Mouse (Mus musculus) CH12.LX (cell line): ENCODE measurements around the gene Pigf. TPM values are rescaled to one million over a fixed set of nuclear protein-coding genes. Genes with fewer than 3 reads are reported as not detected.

ENCODE experiments used
- DNase-seq: peaks from one replicate; pipeline ENCODE4 v3.0.0-alpha.2; 2013; ENCODE audit errors: extremely low read depth
- H3K27ac ChIP-seq: 2 replicates; pipeline ENCODE4 v1.5.1; 2012; ENCODE audit warnings: low read depth, mild to moderate bottlenecking, control low read depth, moderate library complexity; ENCODE audit not compliant: insufficient read depth
- H3K27me3 ChIP-seq: replicated peaks from 2 replicates; pipeline ENCODE3; 2012; ENCODE audit warnings: inconsistent platforms
- H3K36me3 ChIP-seq, 2 experiments: replicated peaks in 1 of 2; 2 replicates each; pipeline versions ENCODE3 to v1.6.1; 2012; ENCODE audit warnings: inconsistent platforms in 1 of 2, low read length in 1 of 2, mild to moderate bottlenecking in 1 of 2, mixed read lengths in 1 of 2, moderate library complexity in 1 of 2; ENCODE audit not compliant: control insufficient read depth in 1 of 2, insufficient read depth in 1 of 2
- H3K4me1 ChIP-seq, 2 experiments: 2 replicates each; pipeline ENCODE4 v1.6.1; 2012; ENCODE audit warnings: inconsistent platforms in 1 of 2, moderate library complexity in 1 of 2; ENCODE audit not compliant: insufficient read depth in 2 of 2, control insufficient read depth in 1 of 2
- H3K4me2 ChIP-seq: 2 replicates; pipeline ENCODE4 v1.6.1; 2012; ENCODE audit warnings: low read depth, mild to moderate bottlenecking, control low read depth; ENCODE audit not compliant: poor library complexity, insufficient read depth, severe bottlenecking
- H3K4me3 ChIP-seq, 3 experiments: fragments of 150-350 bp in 1 of 3; sonication (generic) in 1 of 3; replicated peaks in 1 of 3; 2 replicates each; pipeline versions ENCODE3 to v1.5.1; 2011 to 2012; ENCODE audit warnings: low read depth in 2 of 3, low read length in 2 of 3, mild to moderate bottlenecking in 2 of 3, moderate library complexity in 2 of 3, control low read depth in 1 of 3, improper control_type of control experiment in 1 of 3, inconsistent platforms in 1 of 3, mixed read lengths in 1 of 3; ENCODE audit not compliant: poor library complexity in 1 of 3
- H3K79me2 ChIP-seq: replicated peaks from 2 replicates; pipeline ENCODE4 v1.6.1; 2012; ENCODE audit warnings: mild to moderate bottlenecking, moderate library complexity; ENCODE audit not compliant: control insufficient read depth, poor library complexity, insufficient read depth, severe bottlenecking; ENCODE audit errors: extremely low read depth
- H3K9ac ChIP-seq: 2 replicates; pipeline ENCODE4 v1.6.1; 2012; ENCODE audit warnings: low read depth, mild to moderate bottlenecking, control low read depth, moderate library complexity; ENCODE audit not compliant: insufficient read depth
- H3K9me3 ChIP-seq: replicated peaks from 2 replicates; pipeline ENCODE3; 2012; ENCODE audit warnings: low read length, inconsistent platforms, mixed read lengths
- BHLHE40 ChIP-seq: IDR thresholded peaks from 2 replicates; pipeline ENCODE4 v1.6.1; 2011; ENCODE audit warnings: mild to moderate bottlenecking, low read depth, low read length, improper control_type of control experiment
- CHD1 ChIP-seq: IDR thresholded peaks from 2 replicates; pipeline ENCODE4 v1.6.1; 2012; ENCODE audit warnings: low read depth, low read length, improper control_type of control experiment, inconsistent platforms
- EP300 ChIP-seq: IDR thresholded peaks from 2 replicates; pipeline ENCODE4 v1.6.1; 2011; ENCODE audit warnings: low read length, improper control_type of control experiment
- GABPA ChIP-seq: IDR thresholded peaks from 2 replicates; pipeline ENCODE4 v1.6.1; 2012; ENCODE audit warnings: low read depth, low read length, improper control_type of control experiment, inconsistent platforms; ENCODE audit not compliant: insufficient replicate concordance
- JUN ChIP-seq: IDR thresholded peaks from 2 replicates; pipeline ENCODE4 v1.6.1; 2011; ENCODE audit warnings: low read depth, mild to moderate bottlenecking, low read length, improper control_type of control experiment, moderate library complexity; ENCODE audit not compliant: insufficient read depth
- JUND ChIP-seq: conservative IDR thresholded peaks from 2 replicates; pipeline ENCODE4 v1.6.1; 2011; ENCODE audit warnings: low read depth, low read length, improper control_type of control experiment
- MAFK ChIP-seq: IDR thresholded peaks from 2 replicates; pipeline ENCODE4 v1.6.1; 2011; ENCODE audit warnings: low read length, improper control_type of control experiment; ENCODE audit not compliant: insufficient replicate concordance
- MAX ChIP-seq: IDR thresholded peaks from 2 replicates; pipeline ENCODE4 v1.6.1; 2011; ENCODE audit warnings: low read length, improper control_type of control experiment
- MEF2A ChIP-seq: IDR thresholded peaks from 2 replicates; pipeline ENCODE4 v1.6.1; 2014; ENCODE audit warnings: low read depth, mild to moderate bottlenecking, inconsistent platforms, low read length, improper control_type of control experiment, borderline replicate concordance
- MYC ChIP-seq: IDR thresholded peaks from 2 replicates; pipeline ENCODE4 v1.6.1; 2011; ENCODE audit warnings: low read depth, mild to moderate bottlenecking, improper control_type of control experiment, low read length
- NELFE ChIP-seq: IDR thresholded peaks from 2 replicates; pipeline ENCODE4 v1.6.1; 2011; ENCODE audit warnings: low read depth, low read length, improper control_type of control experiment
- NRF1 ChIP-seq: IDR thresholded peaks from 2 replicates; pipeline ENCODE4 v1.6.1; 2014; ENCODE audit warnings: low read depth, mild to moderate bottlenecking, inconsistent platforms, low read length, improper control_type of control experiment, moderate library complexity
- POLR2AphosphoS2 ChIP-seq: IDR thresholded peaks from 2 replicates; pipeline ENCODE4 v1.6.1; 2011; ENCODE audit warnings: low read depth, low read length, improper control_type of control experiment
- RAD21 ChIP-seq: IDR thresholded peaks from 2 replicates; pipeline ENCODE4 v1.6.1; 2011; ENCODE audit warnings: low read depth, mild to moderate bottlenecking, low read length, improper control_type of control experiment, moderate library complexity
- RCOR1 ChIP-seq: conservative IDR thresholded peaks from 2 replicates; pipeline ENCODE4 v1.6.1; 2012; ENCODE audit warnings: low read depth, mild to moderate bottlenecking, inconsistent platforms, low read length, improper control_type of control experiment
- SIN3A ChIP-seq: IDR thresholded peaks from 2 replicates; pipeline ENCODE4 v1.6.1; 2012; ENCODE audit warnings: low read length, improper control_type of control experiment, inconsistent platforms
- SMC3 ChIP-seq: IDR thresholded peaks from 2 replicates; pipeline ENCODE4 v1.6.1; 2011; ENCODE audit warnings: low read depth, low read length, improper control_type of control experiment
- UBTF ChIP-seq: IDR thresholded peaks from 2 replicates; pipeline ENCODE4 v1.6.1; 2012; ENCODE audit warnings: low read depth, mild to moderate bottlenecking, inconsistent platforms, low read length, improper control_type of control experiment, moderate library complexity
- USF1 ChIP-seq: IDR thresholded peaks from 2 replicates; pipeline ENCODE4 v1.6.1; 2014; ENCODE audit warnings: low read depth, mild to moderate bottlenecking, inconsistent platforms, low read length, improper control_type of control experiment
- USF2 ChIP-seq: conservative IDR thresholded peaks from 2 replicates; pipeline ENCODE4 v1.6.1; 2011; ENCODE audit warnings: low read depth, low read length, improper control_type of control experiment
- ZC3H11A ChIP-seq: IDR thresholded peaks from 2 replicates; pipeline ENCODE4 v1.6.1; 2012; ENCODE audit warnings: low read depth, mild to moderate bottlenecking, inconsistent platforms, low read length, improper control_type of control experiment
- ZNF384 ChIP-seq: IDR thresholded peaks from 2 replicates; pipeline ENCODE4 v1.6.1; 2012; ENCODE audit warnings: low read depth, low read length, improper control_type of control experiment, inconsistent platforms
- dilution Hi-C: fragments of 300-500 bp; cut with MboI; formaldehyde crosslinking; loops from 2 replicates; pipeline ENCODE4 v1.14.3; 2020; ENCODE audit warnings: low sequenced_read_pairs; ENCODE audit not compliant: extremely low pct_unique_long_range_greater_than_20kb, extremely low pct_ligation_motif_present
- in situ Hi-C: fragments of 300-500 bp; cut with MboI; formaldehyde crosslinking; loops from 3 replicates; pipeline ENCODE4 v1.14.3; 2019; ENCODE audit warnings: low sequenced_read_pairs, low pct_ligation_motif_present, low pct_unique_long_range_greater_than_20kb, mixed read lengths
- polyA plus RNA-seq: library from polyadenylated mRNA; unstranded; fragments of >175 nt; gene quantifications from 2 replicates; pipeline ENCODE4 v1.2.1, GENCODE M21; 2012; ENCODE audit warnings: low read depth; ENCODE audit not compliant: insufficient read length
- total RNA-seq, 2 experiments: library from RNA; depleted of rRNA; stranded (reverse); fragments of 300-350 nt in 1 of 2; fragments of >200 nt in 1 of 2; gene quantifications; 2 replicates each; pipeline ENCODE4 v1.2.3; 2012 to 2014

Gene Pigf
- total and polyA plus RNA-seq, 3 experiments, result 33.6 to 70.8 (median 37.6) TPM

DNA sequence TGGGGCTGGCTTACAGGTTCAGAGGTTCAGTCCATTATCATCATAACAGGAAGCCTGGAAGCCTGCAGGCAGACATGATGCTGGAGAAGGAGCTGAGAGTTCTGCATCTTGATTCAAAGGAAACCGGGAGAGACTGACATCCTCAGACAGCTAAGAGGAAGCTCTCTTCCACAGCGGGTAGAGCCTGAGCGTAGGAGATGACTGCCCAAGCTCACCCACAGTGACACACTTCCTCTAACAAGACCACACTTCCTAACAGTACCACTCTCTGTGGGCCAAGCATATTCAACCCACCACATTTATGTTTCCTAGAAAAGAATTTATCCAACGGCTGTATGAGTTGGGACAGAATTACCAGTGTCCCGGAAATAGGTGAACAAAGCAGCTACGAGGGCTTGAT is 46.7 kb downstream of the Pigf start:
- DNase-seq, result no peak
- no peak overlapping the region for H3K27ac ChIP-seq
- dilution Hi-C loops, result no loop called here

DNA sequence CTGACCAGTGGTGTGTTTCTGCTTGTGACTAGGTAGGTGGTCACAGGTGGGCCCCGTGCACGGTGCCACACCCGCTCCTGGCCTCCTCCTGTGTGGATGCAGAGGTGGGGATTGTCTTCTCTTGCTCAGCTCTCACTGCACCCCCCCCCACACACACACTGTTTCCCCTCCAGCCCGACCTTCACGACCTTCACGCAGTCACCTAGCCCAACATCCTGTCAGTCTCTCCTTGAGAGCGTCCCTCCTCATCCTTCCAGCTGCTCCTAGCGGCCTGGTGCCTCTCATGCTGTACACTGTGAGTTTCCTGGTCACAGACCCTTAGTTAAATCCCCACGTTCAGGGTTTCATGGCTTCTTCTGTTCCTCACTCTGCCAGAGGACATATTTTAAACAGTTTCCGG is 48.8 kb downstream of the Pigf start:
- Histone ChIP-seq H3K36me3 (peaks cover 48 to 87% of the 10 kb centered on the region in 2 experiments), H3K9ac (no peak overlapping the region), H3K4me2 (no peak overlapping the region), H3K9me3 (no peaks in the 10 kb centered on the region), H3K79me2 (no peaks in the 10 kb centered on the region; the same call in 1 of the 2 replicates), H3K27me3 (no peaks in the 10 kb centered on the region), H3K4me1 (peaks cover 8 to 48% of the 10 kb centered on the region in 2 experiments), H3K27ac (0 out of 2 replicates have a peak overlapping the region, but pooled peaks have one; percentile 15), H3K4me3 (no peak overlapping the region)
- in situ Hi-C loops (loop anchor here (5.0 kb wide), 1 partner anchor 46 kb away; no protein-coding TSS in a partner anchor), dilution Hi-C loops (no loop called here)
- no peak for DNase-seq
- no peak for TF ChIP-seq USF1
- no peak for TF ChIP-seq EP300
- no peak for TF ChIP-seq POLR2AphosphoS2
- TF ChIP-seq ZC3H11A, result no peak
- no peak for TF ChIP-seq JUN
- no peak for TF ChIP-seq USF2
- TF ChIP-seq MYC, result no peak
- TF ChIP-seq MAX, result no peak
- TF ChIP-seq UBTF, result no peak
- TF ChIP-seq BHLHE40, result no peak
- no peak for TF ChIP-seq JUND
- TF ChIP-seq, all 38 proteins: peak for 0

More for the DNA sequence above, 46.7 kb downstream of the Pigf start:
- Histone ChIP-seq H3K4me2 (no peak overlapping the region), H3K4me3 (no peak overlapping the region), H3K9ac (no peak overlapping the region), H3K79me2 (no peaks in the 10 kb centered on the region), H3K27me3 (no peaks in the 10 kb centered on the region), H3K9me3 (no peaks in the 10 kb centered on the region), H3K4me1 (peaks cover 14 to 30% of the 10 kb centered on the region in 2 experiments), H3K36me3 (peaks cover 49 to 87% of the 10 kb centered on the region in 2 experiments)
- TF ChIP-seq SMC3, result no peak
- no peak for TF ChIP-seq SIN3A
- no peak for TF ChIP-seq USF1
- TF ChIP-seq GABPA, result no peak
- TF ChIP-seq RAD21, result no peak
- no peak for TF ChIP-seq RCOR1
- TF ChIP-seq CHD1, result no peak
- TF ChIP-seq NELFE, result no peak
- TF ChIP-seq MEF2A, result no peak
- TF ChIP-seq USF2, result no peak
- no peak for TF ChIP-seq ZNF384
- no peak for TF ChIP-seq MAFK
- no peak for TF ChIP-seq MYC
- TF ChIP-seq POLR2AphosphoS2, result no peak
- no peak for TF ChIP-seq NRF1
- in situ Hi-C loops, result loop anchor here (5.0 kb wide), 1 partner anchor 44 kb away; no protein-coding TSS in a partner anchor
